Mouse (Mus musculus): ENCODE measurements at regions not wholly inside any gene's neighbourhood (a gene's known extent, or its start where the extent isn't known, plus 50 kb on each side); places are given as distances from the start of the nearest gene placed in this dataset.

DNA sequence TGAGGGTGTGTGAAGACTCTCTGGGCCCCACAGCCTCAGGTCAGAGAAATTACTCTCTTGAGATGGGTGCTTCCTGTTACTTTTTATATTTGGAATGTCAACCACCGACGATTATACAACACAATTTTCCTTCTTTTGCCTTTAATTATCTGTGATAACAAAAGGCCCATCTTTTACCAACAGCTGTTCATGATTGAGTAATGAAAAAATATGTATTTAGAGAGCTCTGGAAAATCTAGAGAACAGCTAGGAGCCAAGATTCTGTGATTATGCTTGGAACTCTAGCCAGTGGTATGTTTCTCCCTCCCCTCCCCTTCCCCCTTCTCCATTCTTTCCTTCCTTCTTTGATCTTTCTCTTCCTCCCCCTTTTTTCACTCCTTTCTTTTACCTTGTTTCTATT is 546.0 kb upstream of the Cdh11 start:
- Histone ChIP-seq H3K27me3 (no peaks in the 10 kb centered on the region), H3K9ac (no peak overlapping the region), H3K27ac (no peak overlapping the region), H3K4me2 (no peak overlapping the region), H3K4me1 (no peaks in the 10 kb centered on the region), H3K9me3 (no peaks in the 10 kb centered on the region), H3K4me3 (no peak overlapping the region), H3K36me3 (no peaks in the 10 kb centered on the region)
- 31% methylated on average over 2 of the region's 2 CpGs for WGBS
- peak; percentile 39; the same call in 1 of the 2 replicates for ATAC-seq (ENCODE audit: borderline replicate concordance, extremely low read depth, low FRiP score, low TSS enrichment)

GRCm38 (mm10) chr8:103337314-103337713 is 551.9 kb upstream of the Cdh11 start:
- no peak for ATAC-seq (ENCODE audit: borderline replicate concordance, extremely low read depth, low FRiP score, low TSS enrichment)
- no peaks in the 10 kb centered on the region for H3K9me3 ChIP-seq
- H3K4me2 ChIP-seq: no peak overlapping the region
- no peaks in the 10 kb centered on the region for H3K4me1 ChIP-seq
- H3K4me3 ChIP-seq: no peak overlapping the region
- 89% methylated on average over 3 of the region's 3 CpGs for WGBS
- H3K27ac ChIP-seq: no peak overlapping the region
- H3K9ac ChIP-seq: no peak overlapping the region
- H3K36me3 ChIP-seq: no peaks in the 10 kb centered on the region
- no peaks in the 10 kb centered on the region for H3K27me3 ChIP-seq

GRCm38 (mm10) chr8:103339042-103339441 is 553.6 kb upstream of the Cdh11 start:
- ATAC-seq (ENCODE audit: borderline replicate concordance, extremely low read depth, low FRiP score, low TSS enrichment): no peak
- Histone ChIP-seq H3K27me3 (no peaks in the 10 kb centered on the region), H3K9ac (no peak overlapping the region), H3K4me1 (no peaks in the 10 kb centered on the region), H3K4me2 (no peak overlapping the region), H3K9me3 (no peaks in the 10 kb centered on the region), H3K4me3 (no peak overlapping the region), H3K27ac (no peak overlapping the region), H3K36me3 (no peaks in the 10 kb centered on the region)
- WGBS: 80% methylated on average over 2 of the region's 2 CpGs

DNA sequence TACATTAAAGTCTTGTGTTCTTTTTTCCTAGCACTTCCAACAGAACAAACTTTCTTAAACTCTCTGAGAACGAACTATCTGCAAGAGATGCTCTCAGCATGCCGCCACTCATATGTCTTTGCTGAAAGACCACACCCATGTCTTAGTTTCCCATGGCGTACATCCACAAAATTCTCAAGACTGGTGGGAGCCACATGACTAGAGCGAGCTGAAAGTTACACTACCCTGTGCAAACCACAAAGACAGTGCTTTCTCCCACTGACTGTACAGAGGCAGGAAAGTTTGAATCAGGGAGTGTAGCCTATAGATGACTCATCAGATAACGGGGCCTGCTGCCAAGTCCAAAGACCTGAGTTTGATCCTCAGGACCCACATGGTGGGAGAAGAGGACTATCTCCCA is 554.5 kb upstream of the Cdh11 start:
- no peaks in the 10 kb centered on the region for H3K4me1 ChIP-seq
- ATAC-seq (ENCODE audit: borderline replicate concordance, extremely low read depth, low FRiP score, low TSS enrichment): no peak
- no peak overlapping the region for H3K9ac ChIP-seq
- H3K36me3 ChIP-seq: no peaks in the 10 kb centered on the region
- H3K27me3 ChIP-seq: no peaks in the 10 kb centered on the region
- 88% methylated on average over 5 of the region's 5 CpGs for WGBS
- H3K27ac ChIP-seq: no peak overlapping the region
- H3K9me3 ChIP-seq: no peaks in the 10 kb centered on the region
- H3K4me2 ChIP-seq: no peak overlapping the region
- no peak overlapping the region for H3K4me3 ChIP-seq

GRCm38 (mm10) chr8:103343891-103344290 is 558.4 kb upstream of the Cdh11 start:
- Histone ChIP-seq H3K9me3 (no peaks in the 10 kb centered on the region), H3K36me3 (no peaks in the 10 kb centered on the region), H3K4me2 (no peak overlapping the region), H3K9ac (no peak overlapping the region), H3K27me3 (no peaks in the 10 kb centered on the region), H3K27ac (no peak overlapping the region), H3K4me3 (no peak overlapping the region), H3K4me1 (no peaks in the 10 kb centered on the region)
- no peak for ATAC-seq (ENCODE audit: borderline replicate concordance, extremely low read depth, low FRiP score, low TSS enrichment)
- WGBS: 81% methylated on average over 3 of the region's 3 CpGs

DNA sequence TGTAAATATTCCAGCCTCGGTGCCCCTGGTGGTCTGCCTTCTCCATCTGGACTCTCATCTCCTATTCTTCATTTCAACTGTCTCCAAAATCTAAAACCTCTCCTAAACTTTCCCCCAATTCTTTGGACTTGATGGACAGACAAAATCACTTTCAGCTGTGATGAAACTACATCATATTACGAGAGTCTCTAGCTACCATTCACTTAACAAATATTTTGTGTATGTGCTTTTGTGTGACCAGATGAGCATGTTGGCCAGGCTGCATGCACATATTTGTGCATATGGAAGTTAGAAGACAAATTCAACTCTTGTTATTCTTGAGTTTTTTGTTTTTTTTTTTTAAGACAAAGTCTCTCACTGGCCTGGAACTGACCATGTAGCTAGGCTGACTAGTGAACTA is 559.4 kb upstream of the Cdh11 start:
- Histone ChIP-seq H3K4me3 (no peak overlapping the region), H3K4me2 (no peak overlapping the region), H3K27ac (no peak overlapping the region), H3K36me3 (no peaks in the 10 kb centered on the region), H3K9me3 (no peaks in the 10 kb centered on the region), H3K4me1 (no peaks in the 10 kb centered on the region), H3K27me3 (no peaks in the 10 kb centered on the region), H3K9ac (no peak overlapping the region)
- WGBS: 74% methylated on average over 2 of the region's 2 CpGs
- no peak for ATAC-seq (ENCODE audit: borderline replicate concordance, extremely low read depth, low FRiP score, low TSS enrichment)

DNA sequence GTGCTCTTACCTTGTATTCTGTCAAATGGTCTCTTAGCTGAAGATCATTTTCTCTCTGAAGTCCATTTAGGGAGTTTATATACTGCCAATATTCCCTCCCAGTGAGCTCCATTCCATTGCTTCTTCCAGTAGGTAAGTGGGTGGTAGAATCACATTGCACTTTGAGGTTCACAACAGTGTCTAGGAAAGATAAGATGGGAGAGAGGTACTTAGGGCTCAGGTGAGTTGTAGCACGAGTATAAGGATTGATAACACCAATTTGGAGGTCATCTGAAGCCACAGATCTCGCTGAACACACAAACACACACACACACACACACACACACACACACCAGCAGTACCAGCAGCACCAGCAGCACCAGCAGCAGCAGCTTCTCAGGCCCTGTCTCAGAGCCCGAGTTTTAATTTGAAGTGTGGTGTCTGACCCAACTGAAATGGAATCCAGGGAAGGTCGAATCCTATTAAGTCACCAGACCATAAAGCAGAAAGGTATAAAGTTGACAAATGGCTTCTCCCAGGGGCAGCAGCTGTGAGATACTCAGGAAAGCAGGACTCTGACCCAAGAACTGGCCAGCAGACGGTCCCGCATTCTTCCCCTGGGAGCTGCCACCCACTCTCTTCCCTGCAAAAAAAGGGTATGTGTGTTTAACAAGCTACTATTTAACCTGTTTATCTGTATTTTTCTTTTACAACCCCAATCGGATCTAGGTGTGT is 561.9 kb upstream of the Cdh11 start:
- Histone ChIP-seq H3K9ac (no peak overlapping the region), H3K27ac (no peak overlapping the region), H3K36me3 (no peaks in the 10 kb centered on the region), H3K4me3 (no peak overlapping the region), H3K4me2 (no peak overlapping the region), H3K27me3 (no peaks in the 10 kb centered on the region), H3K4me1 (no peaks in the 10 kb centered on the region), H3K9me3 (no peaks in the 10 kb centered on the region)
- 54% methylated on average over 7 of the region's 7 CpGs for WGBS
- ATAC-seq (ENCODE audit: borderline replicate concordance, extremely low read depth, low FRiP score, low TSS enrichment): no peak

- Histone ChIP-seq H3K36me3 (no peaks in the 10 kb centered on the region), H3K27ac (no peak overlapping the region), H3K4me3 (no peak overlapping the region), H3K9ac (no peak overlapping the region), H3K4me1 (0 out of 2 replicates have a peak, but pooled peaks cover 3% of the 10 kb centered on the region), H3K4me2 (no peak overlapping the region), H3K9me3 (no peaks in the 10 kb centered on the region), H3K27me3 (no peaks in the 10 kb centered on the region)
- peak; percentile 65; the same call in 1 of the 2 replicates for ATAC-seq (ENCODE audit: borderline replicate concordance, extremely low read depth, low FRiP score, low TSS enrichment)
- WGBS: 40% methylated on average over 3 of the region's 3 CpGs
These were observed 576.3 kb upstream of the Cdh11 start for GRCm38 (mm10) chr8:103361713-103362112.

DNA sequence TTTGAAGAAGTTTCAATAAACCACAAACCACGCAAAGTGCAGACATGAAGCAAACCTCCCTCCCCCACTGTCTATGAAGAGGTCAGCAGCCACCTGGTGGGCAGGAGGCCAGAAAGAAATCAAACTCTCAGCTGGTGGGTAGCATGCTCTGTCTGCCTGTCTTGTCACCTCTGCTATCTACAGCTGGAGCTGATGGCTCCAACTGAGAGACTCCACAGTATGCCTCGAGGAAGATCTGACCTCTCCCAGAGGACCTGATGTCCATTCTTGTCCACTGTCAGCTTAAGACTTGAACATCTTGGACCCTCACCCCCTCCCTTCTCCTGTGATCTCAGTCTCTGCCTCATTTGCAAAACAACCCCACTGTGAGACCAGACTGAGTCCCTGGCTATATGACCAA is 585.0 kb upstream of the Cdh11 start:
- H3K4me3 ChIP-seq: no peak overlapping the region
- ATAC-seq (ENCODE audit: borderline replicate concordance, extremely low read depth, low FRiP score, low TSS enrichment): no peak
- whole genome bisulfite sequencing: 41% methylated on average over 2 of the region's 2 CpGs
- no peak overlapping the region for H3K9ac ChIP-seq
- no peak overlapping the region for H3K4me2 ChIP-seq
- H3K27ac ChIP-seq: no peak overlapping the region
- H3K36me3 ChIP-seq: no peaks in the 10 kb centered on the region
- no peaks in the 10 kb centered on the region for H3K27me3 ChIP-seq
- H3K4me1 ChIP-seq: no peaks in the 10 kb centered on the region
- no peaks in the 10 kb centered on the region for H3K9me3 ChIP-seq

- no peak overlapping the region for H3K4me2 ChIP-seq
- H3K4me3 ChIP-seq: no peak overlapping the region
- H3K27me3 ChIP-seq: no peaks in the 10 kb centered on the region
- no peak overlapping the region for H3K9ac ChIP-seq
- no peaks in the 10 kb centered on the region for H3K9me3 ChIP-seq
- no peak overlapping the region for H3K27ac ChIP-seq
- ATAC-seq (ENCODE audit: borderline replicate concordance, extremely low read depth, low FRiP score, low TSS enrichment): no peak
- H3K36me3 ChIP-seq: no peaks in the 10 kb centered on the region
- 52% methylated on average over 1 of the region's 1 CpGs for WGBS
- H3K4me1 ChIP-seq: no peaks in the 10 kb centered on the region
These were observed 587.6 kb upstream of the Cdh11 start for GRCm38 (mm10) chr8:103373007-103373406.

DNA sequence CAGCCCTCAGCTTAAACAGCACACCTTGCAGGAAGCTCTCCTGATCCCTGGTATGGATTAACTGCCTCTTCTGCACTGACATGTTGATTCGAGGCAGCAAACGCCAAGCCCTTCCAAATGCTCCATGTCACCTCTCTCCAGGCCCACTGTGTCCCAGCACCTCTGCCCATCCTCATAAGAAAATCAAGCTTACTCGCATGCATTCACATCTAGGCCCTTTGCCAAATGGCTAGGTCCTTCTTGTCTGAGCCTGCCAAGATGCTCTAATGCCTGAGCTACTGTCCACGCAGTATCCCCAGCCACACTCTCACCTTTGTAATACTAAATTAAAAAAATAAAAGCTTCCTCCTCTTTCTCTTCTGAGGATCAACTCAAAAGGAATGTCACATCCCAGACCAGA is 588.7 kb upstream of the Cdh11 start:
- Histone ChIP-seq H3K9ac (no peak overlapping the region), H3K4me1 (peaks cover 7% of the 10 kb centered on the region; the same call in 1 of the 2 replicates), H3K4me2 (no peak overlapping the region), H3K27ac (no peak overlapping the region), H3K4me3 (no peak overlapping the region), H3K27me3 (no peaks in the 10 kb centered on the region), H3K36me3 (no peaks in the 10 kb centered on the region), H3K9me3 (no peaks in the 10 kb centered on the region)
- no peak for ATAC-seq (ENCODE audit: borderline replicate concordance, extremely low read depth, low FRiP score, low TSS enrichment)
- 57% methylated on average over 4 of the region's 4 CpGs for WGBS

- WGBS: 5% methylated on average over 3 of the region's 3 CpGs
- no peak overlapping the region for H3K4me3 ChIP-seq
- no peaks in the 10 kb centered on the region for H3K36me3 ChIP-seq
- no peak overlapping the region for H3K9ac ChIP-seq
- ATAC-seq (ENCODE audit: borderline replicate concordance, extremely low read depth, low FRiP score, low TSS enrichment): peak; percentile 48; the same call in 1 of the 2 replicates
- no peaks in the 10 kb centered on the region for H3K27me3 ChIP-seq
- no peak overlapping the region for H3K4me2 ChIP-seq
- no peaks in the 10 kb centered on the region for H3K9me3 ChIP-seq
- H3K27ac ChIP-seq: no peak overlapping the region
- peaks cover 7% of the 10 kb centered on the region; the same call in 1 of the 2 replicates for H3K4me1 ChIP-seq
These were observed 593.1 kb upstream of the Cdh11 start for GRCm38 (mm10) chr8:103378545-103378944.

- H3K9me3 ChIP-seq: no peaks in the 10 kb centered on the region
- H3K27ac ChIP-seq: no peak overlapping the region
- no peak overlapping the region for H3K4me3 ChIP-seq
- no peaks in the 10 kb centered on the region for H3K36me3 ChIP-seq
- ATAC-seq (ENCODE audit: borderline replicate concordance, extremely low read depth, low FRiP score, low TSS enrichment): no peak
- no peaks in the 10 kb centered on the region for H3K27me3 ChIP-seq
- 52% methylated on average over 3 of the region's 3 CpGs for WGBS
- H3K4me1 ChIP-seq: peaks cover 7% of the 10 kb centered on the region; the same call in 1 of the 2 replicates
- H3K9ac ChIP-seq: no peak overlapping the region
- no peak overlapping the region for H3K4me2 ChIP-seq
These were observed 596.1 kb upstream of the Cdh11 start for GRCm38 (mm10) chr8:103381575-103381974.

All from lung, embryonic 15.5 days (tissue).